Mouse (Mus musculus): ENCODE results near the gene Emc8. TPM values are rescaled to one million over a fixed set of nuclear protein-coding genes. Genes with fewer than 3 reads are reported as not detected.

Gene Emc8
- total RNA-seq, 1 experiment from 2014 or later, result 21.1 TPM

DNA sequence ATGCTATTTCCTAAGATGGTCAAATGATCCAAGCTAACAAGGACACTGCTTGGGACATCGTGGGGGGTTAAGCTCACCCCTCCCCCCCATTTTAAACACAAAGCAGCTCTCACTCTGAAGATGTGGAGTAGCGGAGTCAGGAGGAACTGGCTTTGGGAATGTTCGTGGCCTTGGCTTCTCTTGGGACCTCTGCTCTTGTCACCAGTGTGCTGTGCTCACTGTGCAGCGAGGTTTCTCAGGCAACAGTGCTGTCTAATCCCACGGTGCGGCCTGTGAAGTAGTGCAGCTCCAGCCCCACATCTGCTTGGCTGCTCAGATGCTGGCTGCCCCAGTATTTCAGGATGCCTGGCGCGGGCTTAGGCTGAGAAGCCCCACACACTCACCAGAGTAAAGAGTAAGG, 11.0 kb downstream of the Emc8 start:
- ATAC-seq (ENCODE audit: extremely low read depth, insufficient number of reproducible peaks, low FRiP score, poor library complexity, severe bottlenecking), result no peak

GRCm38 (mm10) chr8:120656322-120657052, 11.9 kb downstream of the Emc8 start:
- ATAC-seq (ENCODE audit: extremely low read depth, insufficient number of reproducible peaks, low FRiP score, poor library complexity, severe bottlenecking), result no peak

DNA sequence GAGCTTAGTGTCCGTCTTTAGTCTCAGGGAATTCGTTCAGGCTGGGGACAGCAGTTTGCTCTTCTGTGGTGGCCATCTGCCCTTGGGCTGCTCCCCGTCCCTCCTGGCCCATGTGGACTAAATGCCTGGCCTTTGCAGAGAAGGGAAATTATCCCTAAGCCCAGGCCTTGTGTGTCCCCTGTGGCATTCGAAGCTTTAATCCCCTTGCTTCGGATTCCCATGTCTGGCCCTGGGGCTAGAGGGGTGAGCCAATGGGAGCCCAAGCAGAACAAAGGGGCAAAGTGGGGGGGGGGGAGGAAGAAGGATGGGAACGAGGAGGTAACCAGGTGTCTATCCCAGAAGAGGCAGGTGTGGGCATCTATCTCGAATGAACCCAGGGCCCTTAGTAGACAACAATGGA, 20.8 kb downstream of the Emc8 start, which contains the start of gene 1190005I06Rik:
Gene 1190005I06Rik (minus strand): TSS at position 101 of the 400 bp plus-strand sequence.
- no peak for ATAC-seq (ENCODE audit: extremely low read depth, insufficient number of reproducible peaks, low FRiP score, poor library complexity, severe bottlenecking)

GRCm38 (mm10) chr8:120644663-120645062, 23.7 kb downstream of the Emc8 start:
- ATAC-seq (ENCODE audit: extremely low read depth, insufficient number of reproducible peaks, low FRiP score, poor library complexity, severe bottlenecking), result no peak

GRCm38 (mm10) chr8:120642031-120642662, 26.2 kb downstream of the Emc8 start:
- no peak for ATAC-seq (ENCODE audit: extremely low read depth, insufficient number of reproducible peaks, low FRiP score, poor library complexity, severe bottlenecking)

- ATAC-seq (ENCODE audit: extremely low read depth, insufficient number of reproducible peaks, low FRiP score, poor library complexity, severe bottlenecking), result no peak
Observed at GRCm38 (mm10) chr8:120641245-120641644, 27.1 kb downstream of the Emc8 start.

DNA sequence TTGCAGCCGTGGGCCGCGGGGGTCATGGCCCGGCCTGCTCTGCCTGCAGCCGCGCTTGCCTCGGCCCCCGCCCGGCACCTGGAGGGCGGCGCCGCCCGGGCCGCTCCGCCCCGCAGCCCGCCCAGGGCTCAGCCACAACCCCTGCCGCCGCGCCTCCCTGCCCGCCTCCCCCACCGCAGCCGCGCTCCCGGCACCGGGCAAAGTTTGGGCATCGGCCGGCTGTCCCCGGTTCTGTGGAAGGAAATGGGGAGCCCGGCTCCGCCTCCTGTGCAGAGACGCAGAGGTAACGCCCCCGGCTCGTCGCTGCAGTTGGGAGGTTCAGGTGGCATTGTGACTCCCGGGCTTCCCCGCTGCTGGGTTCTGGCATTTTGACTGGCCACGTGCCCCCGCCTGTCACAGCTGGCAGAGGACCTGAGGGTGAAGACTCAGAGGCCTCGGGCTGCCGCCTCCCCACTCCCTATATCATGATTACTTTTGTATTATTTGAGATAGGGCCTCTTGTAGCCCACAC, 34.0 kb downstream of the Emc8 start:
- ATAC-seq (ENCODE audit: extremely low read depth, insufficient number of reproducible peaks, low FRiP score, poor library complexity, severe bottlenecking), result no peak; the same call in 1 of the 2 replicates

DNA sequence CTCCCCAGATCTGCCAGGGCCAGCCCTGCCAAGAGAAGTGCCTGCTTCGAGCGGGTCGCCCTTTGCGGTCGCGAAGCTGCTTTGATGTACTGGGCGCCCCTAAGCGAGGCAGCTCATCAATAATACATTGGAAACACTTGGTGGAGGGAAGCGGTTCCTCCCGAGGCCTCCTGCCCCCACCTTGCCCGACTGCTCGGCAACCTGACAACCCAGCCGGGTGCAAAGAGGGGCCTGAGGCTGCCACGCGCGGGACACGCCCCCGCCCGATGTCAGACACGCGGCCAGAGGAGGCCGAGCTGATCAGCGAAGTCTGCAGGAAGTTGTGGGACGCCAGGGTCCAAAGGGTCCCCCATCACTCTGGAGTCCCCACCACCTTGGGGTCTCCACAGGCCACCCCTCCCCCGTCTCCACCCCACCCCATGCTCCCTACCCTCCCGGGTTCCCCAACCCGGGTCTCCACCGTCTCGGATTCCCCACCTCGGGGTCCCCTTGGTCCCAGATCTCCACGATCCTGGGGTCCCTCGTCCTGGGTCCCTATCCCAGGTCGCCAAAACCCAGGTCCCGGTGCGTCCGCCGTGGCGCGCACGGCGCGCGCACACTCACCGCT, 34.6 kb downstream of the Emc8 start:
- ATAC-seq (ENCODE audit: extremely low read depth, insufficient number of reproducible peaks, low FRiP score, poor library complexity, severe bottlenecking), result no peak

DNA sequence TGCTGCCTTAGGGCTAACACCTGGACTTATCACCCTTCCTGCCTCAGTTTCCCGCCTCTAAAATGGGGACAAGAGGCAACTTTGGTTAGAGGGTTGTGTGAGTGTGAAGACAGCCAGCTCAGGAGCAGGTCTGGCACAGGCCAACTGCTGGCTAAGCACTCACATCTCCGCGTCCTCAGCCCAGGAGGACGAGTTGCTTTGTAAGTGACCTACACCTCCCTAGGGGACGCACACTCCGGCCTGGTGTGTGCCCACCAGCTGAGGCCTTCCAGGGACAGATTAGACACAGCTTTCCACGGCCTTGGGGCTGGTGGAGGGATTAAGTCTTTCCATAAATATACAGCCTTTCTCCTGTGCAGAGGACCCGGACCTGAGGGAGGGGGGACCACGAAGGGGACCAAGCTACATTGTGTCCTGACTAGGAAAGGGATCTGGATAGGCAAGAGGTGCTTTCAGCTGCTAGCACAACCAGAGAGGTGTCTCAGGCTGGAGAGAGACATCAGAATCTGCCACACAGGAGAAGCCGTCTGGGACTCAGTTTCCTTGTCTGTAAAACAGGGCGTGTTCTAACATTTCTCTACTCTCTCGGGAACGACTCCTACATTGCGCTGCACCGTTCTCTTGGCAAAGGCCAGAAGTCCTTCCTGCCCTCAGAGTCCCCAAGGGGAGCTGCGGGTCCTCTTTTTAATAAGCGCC, 35.3 kb downstream of the Emc8 start:
- no peak for ATAC-seq (ENCODE audit: extremely low read depth, insufficient number of reproducible peaks, low FRiP score, poor library complexity, severe bottlenecking)

DNA sequence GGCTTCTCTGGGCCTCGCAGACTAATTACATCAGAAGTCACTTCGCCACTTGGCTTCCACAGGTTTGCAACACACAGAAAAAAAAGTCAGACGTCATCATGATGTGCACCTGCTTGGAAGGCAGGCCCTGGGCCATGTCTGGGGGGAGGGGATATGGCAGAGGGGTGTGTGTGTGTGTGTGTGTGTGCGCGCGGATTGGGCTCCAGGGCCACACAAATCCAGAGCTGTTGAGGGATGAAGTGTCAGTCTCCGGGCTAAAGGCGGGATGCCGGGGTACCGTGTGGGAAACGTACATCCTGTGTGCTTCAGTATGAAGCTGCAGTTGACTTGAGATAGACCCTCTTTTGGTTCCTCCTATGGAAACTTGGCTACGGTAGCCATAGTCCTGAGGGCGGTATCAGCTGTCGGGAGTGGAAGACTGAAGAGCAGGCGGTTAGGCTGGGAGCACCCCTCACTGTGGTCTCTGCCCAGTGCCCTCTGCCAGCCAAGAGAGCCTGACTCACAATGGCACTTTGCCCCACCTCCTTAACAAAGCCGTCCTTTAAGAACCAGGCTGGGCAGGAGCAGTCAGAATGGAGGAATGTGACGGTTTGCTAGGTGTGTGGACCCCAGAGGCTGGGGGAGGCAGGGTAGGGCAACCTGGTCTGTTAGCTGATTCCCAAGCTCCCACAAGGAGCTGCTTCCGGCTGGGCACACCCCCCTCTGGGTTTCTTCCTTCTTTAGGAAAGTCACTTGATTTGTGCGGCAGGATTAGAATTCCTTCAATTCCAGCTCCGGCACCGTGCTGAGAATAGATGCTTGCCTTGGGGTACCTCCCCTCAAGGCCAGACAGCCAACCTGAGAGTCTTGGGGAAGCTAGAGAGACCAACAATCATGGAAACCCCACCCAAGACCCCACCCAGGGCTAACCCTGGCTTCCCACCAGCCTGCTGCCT, 36.7 kb downstream of the Emc8 start:
- no peak for ATAC-seq (ENCODE audit: extremely low read depth, insufficient number of reproducible peaks, low FRiP score, poor library complexity, severe bottlenecking)

DNA sequence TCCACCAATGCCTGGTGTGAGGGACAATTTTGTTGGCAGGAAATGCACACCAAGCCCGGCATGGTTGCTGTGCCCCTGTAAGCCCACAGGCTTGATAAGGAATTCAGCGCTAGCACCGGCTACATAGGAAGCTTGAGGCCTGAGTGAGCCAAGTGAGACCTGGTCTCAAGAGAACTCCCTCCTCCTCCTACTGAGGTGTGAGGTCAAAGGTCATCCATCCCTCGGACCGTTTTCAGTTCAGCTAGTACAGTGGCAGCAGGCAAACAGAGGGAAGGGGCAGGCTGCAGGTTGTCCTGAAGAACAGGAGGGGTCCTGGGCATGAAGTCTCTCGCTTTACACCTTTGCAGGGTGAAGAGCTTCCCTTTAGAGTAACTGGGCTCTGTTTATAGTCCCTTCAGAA, 37.5 kb downstream of the Emc8 start:
- no peak for ATAC-seq (ENCODE audit: extremely low read depth, insufficient number of reproducible peaks, low FRiP score, poor library complexity, severe bottlenecking)

- no peak for ATAC-seq (ENCODE audit: extremely low read depth, insufficient number of reproducible peaks, low FRiP score, poor library complexity, severe bottlenecking)
Observed at GRCm38 (mm10) chr8:120630031-120630430, 38.3 kb downstream of the Emc8 start.

GRCm38 (mm10) chr8:120627298-120627697, 41.1 kb downstream of the Emc8 start:
- no peak for ATAC-seq (ENCODE audit: extremely low read depth, insufficient number of reproducible peaks, low FRiP score, poor library complexity, severe bottlenecking)

DNA sequence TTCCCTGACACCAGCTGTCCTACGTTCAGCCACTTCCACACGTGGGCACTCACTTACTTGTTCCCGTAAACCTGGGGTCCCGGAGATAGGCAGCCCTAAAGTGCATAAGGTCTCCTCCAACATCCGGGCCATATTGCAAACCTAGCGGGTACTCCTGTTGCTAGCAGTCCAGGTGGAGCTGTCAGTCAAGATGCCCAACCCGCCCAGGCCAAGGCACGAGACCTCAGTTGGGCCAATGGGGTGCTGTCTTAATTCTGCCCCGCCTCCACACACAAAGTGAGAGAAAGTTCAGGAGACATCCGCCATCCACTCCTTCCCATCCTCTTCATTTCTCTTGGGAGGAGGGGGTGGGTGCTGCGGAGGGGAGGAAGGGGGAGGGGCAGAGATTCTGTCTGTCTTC, 41.9 kb downstream of the Emc8 start:
- ATAC-seq (ENCODE audit: extremely low read depth, insufficient number of reproducible peaks, low FRiP score, poor library complexity, severe bottlenecking), result no peak

DNA sequence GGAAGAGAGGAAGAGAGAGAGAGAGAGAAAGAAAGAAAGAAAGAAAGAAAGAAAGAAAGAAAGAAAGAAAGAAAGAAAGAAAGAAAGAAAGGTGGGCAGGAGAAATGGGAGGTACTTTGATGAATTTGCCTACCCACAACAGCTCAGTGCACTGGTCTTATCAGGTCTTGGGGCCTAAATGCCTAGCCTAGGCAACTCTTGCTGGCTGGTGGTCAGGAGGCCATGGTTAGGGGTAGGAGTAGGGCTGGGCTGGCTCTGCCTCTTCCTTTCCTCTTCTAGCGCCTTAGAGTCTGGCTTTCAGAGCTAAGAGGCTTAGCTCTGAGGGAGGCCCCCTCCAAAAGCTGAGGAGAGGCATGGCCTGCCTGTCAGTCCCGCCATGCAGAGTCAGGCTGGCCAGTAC, 44.8 kb downstream of the Emc8 start:
- no peak for ATAC-seq (ENCODE audit: extremely low read depth, insufficient number of reproducible peaks, low FRiP score, poor library complexity, severe bottlenecking)

DNA sequence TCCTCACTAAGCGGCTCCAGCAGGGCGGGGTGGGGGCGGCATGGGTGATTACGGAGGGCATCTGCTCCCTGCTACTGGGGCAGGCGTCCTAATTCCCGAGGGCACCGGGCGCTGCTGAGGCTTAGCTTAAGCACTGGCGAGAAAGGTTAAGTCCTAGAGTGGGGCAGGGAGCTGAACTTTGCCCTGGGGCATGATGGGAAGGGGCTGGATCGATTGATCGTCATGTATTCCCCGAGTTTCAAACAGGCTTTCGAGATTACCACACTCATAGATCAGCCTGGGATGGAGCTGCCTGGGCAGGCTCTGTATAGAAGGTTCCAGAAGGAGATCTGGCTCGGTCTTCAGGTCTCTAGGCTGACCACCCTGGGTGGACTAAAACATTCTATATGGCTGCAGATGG, 46.2 kb downstream of the Emc8 start:
- no peak for ATAC-seq (ENCODE audit: extremely low read depth, insufficient number of reproducible peaks, low FRiP score, poor library complexity, severe bottlenecking)

GRCm38 (mm10) chr8:120620441-120620840, 47.9 kb downstream of the Emc8 start:
- no peak for ATAC-seq (ENCODE audit: extremely low read depth, insufficient number of reproducible peaks, low FRiP score, poor library complexity, severe bottlenecking)
